ENCODE assay signal across 9 mouse cellular contexts in the genomic region with DNA sequence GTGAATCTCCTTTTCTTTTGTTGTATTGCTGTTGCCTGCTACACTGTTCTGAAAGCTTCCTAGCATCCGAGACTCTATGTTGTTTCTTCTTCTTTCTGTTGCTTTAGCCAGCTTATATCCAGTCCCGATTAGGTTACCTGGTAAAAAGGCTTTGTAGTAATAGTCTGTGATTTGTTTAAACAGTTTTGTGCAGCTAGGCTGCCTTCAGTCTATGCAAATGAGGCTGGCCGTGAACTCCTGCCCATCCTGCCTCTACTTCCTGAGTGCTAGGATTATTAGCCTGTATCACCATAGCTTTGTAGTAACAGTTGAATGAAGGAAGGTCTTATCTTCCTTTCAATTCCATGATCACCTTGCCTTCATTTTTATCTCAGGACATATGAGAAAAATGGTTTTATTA. TPM values are rescaled to one million over a fixed set of nuclear protein-coding genes. Genes with fewer than 3 reads are reported as not detected.
A peak's percentile ranks its signal among the peaks of the same experiment; 100 is the strongest.
DNase-seq lines count a peak whose midpoint lies in the region; ATAC-seq and TF ChIP-seq lines count a peak whose summit lies in the region.
"Had no signal": no experiment of that assay in that cellular context is flagged by ENCODE, and none has a peak within 500 bp of the region (broad histone marks: within the 10 kb centered on the region; RNA-seq: fewer than 3 reads in every experiment).

No protein-coding gene starts in this region.

- peak overlapping the region; percentile 76; the same call in 1 of the 2 replicates for H3K9ac ChIP-seq in forebrain, embryonic 12.5 days
- no peak overlapping the region for H3K9ac ChIP-seq in limb, embryonic 11.5 days (ENCODE audit: low read length)
- no peak overlapping the region for H3K9ac ChIP-seq in stomach, embryonic 15.5 days

- no peaks in the 10 kb centered on the region for H3K9me3 ChIP-seq in megakaryocyte, embryonic 14.5 days
- no peaks in the 10 kb centered on the region for H3K9me3 ChIP-seq in forebrain, embryonic 12.5 days
- no peaks in the 10 kb centered on the region for H3K9me3 ChIP-seq in limb, embryonic 11.5 days (ENCODE audit: control insufficient read depth, low read length)
- no peaks in the 10 kb centered on the region for H3K9me3 ChIP-seq in stomach, embryonic 15.5 days

- peaks cover 23% of the 10 kb centered on the region for H3K4me1 ChIP-seq in megakaryocyte, embryonic 14.5 days
- H3K4me1 ChIP-seq in forebrain, embryonic 12.5 days, result peaks cover 14% of the 10 kb centered on the region
- H3K4me1 ChIP-seq in limb, embryonic 11.5 days (ENCODE audit: control insufficient read depth, insufficient read depth, low read length), result peaks cover 10% of the 10 kb centered on the region
- peaks cover 10% of the 10 kb centered on the region; the same call in 1 of the 2 replicates for H3K4me1 ChIP-seq in stomach, embryonic 15.5 days

- no peak overlapping the region for H3K27ac ChIP-seq in forebrain, embryonic 12.5 days
- no peak overlapping the region for H3K27ac ChIP-seq in limb, embryonic 11.5 days (replicated peaks; ENCODE audit: low read depth, low read length)
- H3K27ac ChIP-seq in stomach, embryonic 15.5 days, result no peak overlapping the region
- H3K27ac ChIP-seq in gastrocnemius, adult 2 months, result no peak overlapping the region

- no peak for DNase-seq in limb, embryonic 11.5 days (ENCODE audit: low spot score)
- no peak for DNase-seq in layer of hippocampus, postnatal 10 days (ENCODE audit: low spot score in 2 of 2)
- DNase-seq in urinary bladder, postnatal 10 days (ENCODE audit: low spot score), result no peak
- no peak for DNase-seq in gastrocnemius, adult 2 months
- DNase-seq: gastrocnemius, postnatal 10 days had no signal

- H3K4me3 ChIP-seq in megakaryocyte, embryonic 14.5 days (replicated peaks), result peak overlapping the region; percentile 80
- H3K4me3 ChIP-seq in forebrain, embryonic 12.5 days (replicated peaks), result peak overlapping the region; percentile 62
- H3K4me3 ChIP-seq in limb, embryonic 11.5 days (ENCODE audit: low read depth, low read length), result peak overlapping the region; percentile 60
- peak overlapping the region; percentile 82 for H3K4me3 ChIP-seq in stomach, embryonic 15.5 days (replicated peaks)
- H3K4me3 ChIP-seq in gastrocnemius, adult 2 months, result no peak overlapping the region

- H3K36me3 ChIP-seq in megakaryocyte, embryonic 14.5 days (replicated peaks; ENCODE audit: low read length), result peaks cover 41% of the 10 kb centered on the region
- peaks cover 37% of the 10 kb centered on the region for H3K36me3 ChIP-seq in forebrain, embryonic 12.5 days (replicated peaks)
- H3K36me3 ChIP-seq in limb, embryonic 11.5 days (ENCODE audit: control insufficient read depth, insufficient read depth, low read length), result peaks cover 6% of the 10 kb centered on the region; the same call in 1 of the 2 replicates
- peaks cover 10% of the 10 kb centered on the region for H3K36me3 ChIP-seq in stomach, embryonic 15.5 days

- H3K27me3 ChIP-seq in megakaryocyte, embryonic 14.5 days (replicated peaks), result peaks cover 7% of the 10 kb centered on the region
- 0 out of 2 replicates have a peak, but pooled peaks cover 3% of the 10 kb centered on the region for H3K27me3 ChIP-seq in forebrain, embryonic 12.5 days
- H3K27me3 ChIP-seq in limb, embryonic 11.5 days (ENCODE audit: control insufficient read depth, insufficient read depth, low read length), result no peaks in the 10 kb centered on the region
- no peaks in the 10 kb centered on the region for H3K27me3 ChIP-seq in stomach, embryonic 15.5 days (replicated peaks)

- 47% methylated on average over 3 of the region's 3 CpGs for WGBS in forebrain, embryonic 12.5 days
- WGBS in limb, embryonic 11.5 days, result 59% methylated on average over 3 of the region's 3 CpGs
- 45% methylated on average over 3 of the region's 3 CpGs for WGBS in stomach, embryonic 15.5 days

- no peak for ATAC-seq in megakaryocyte, adult 5-6 weeks (ENCODE audit: poor library complexity, severe bottlenecking)
- ATAC-seq in forebrain, embryonic 12.5 days (ENCODE audit: low FRiP score), result no peak
- no peak for ATAC-seq in limb, embryonic 11.5 days (ENCODE audit: insufficient number of reproducible peaks, low FRiP score, low TSS enrichment, low read depth)
- no peak for ATAC-seq in stomach, embryonic 15.5 days (ENCODE audit: insufficient read depth, low FRiP score, low read depth)

- intact Hi-C loops in gastrocnemius, adult 2 months (cut with DNase I), result no loop called here

- H3K4me2 ChIP-seq in forebrain, embryonic 12.5 days, result peak overlapping the region; percentile 63
- peak overlapping the region; percentile 65 for H3K4me2 ChIP-seq in limb, embryonic 11.5 days (ENCODE audit: low read depth, severe bottlenecking)
- H3K4me2 ChIP-seq in stomach, embryonic 15.5 days, result peak overlapping the region; percentile 69

- TF ChIP-seq CTCF in gastrocnemius, adult 2 months (IDR thresholded peaks at IDR 0.05), result no peak

RNA-seq across cellular contexts. Expression of gene Cep55, which starts 1.5 kb away (rescaled TPM):
- polyA plus RNA-seq in megakaryocyte, embryonic 14.5 days (2012; ENCODE audit: insufficient read depth, low replicate concordance), result 3.4 TPM in 1 of 2 replicates, not detected in the other
- total RNA-seq in megakaryocyte, adult 5-6 weeks (2015), result 50.9 and 59.7 TPM in 2 replicates
- 68.9 and 80.2 TPM in 2 replicates for total RNA-seq in megakaryocyte, adult 5-6 weeks (2017)
- polyA plus RNA-seq in forebrain, embryonic 12.5 days (2016; fragmentation: Nextera tagmentation; extraction: Ambion mirVana), result 52.9 and 54.7 TPM in 2 replicates
- 34.9 and 38.9 TPM in 2 replicates for polyA plus RNA-seq in limb, embryonic 11.5 days (2014; fragmentation: Nextera tagmentation; extraction: Ambion mirVana)
- 25.9 and 26.7 TPM in 2 replicates for polyA plus RNA-seq in stomach, embryonic 15.5 days (2015; fragmentation: Nextera tagmentation; extraction: Ambion mirVana)
- 1 to 10 TPM; 1.9 to 2.1 TPM for total RNA-seq in layer of hippocampus, postnatal 10 days (2021)
- not detected for total RNA-seq in gastrocnemius, adult 2 months (2021)

RNA-seq across cellular contexts. Expression of gene Myof, which starts 12.9 kb away (rescaled TPM):
- 6.2 TPM in 1 of 2 replicates, not detected in the other for polyA plus RNA-seq in megakaryocyte, embryonic 14.5 days (2012; ENCODE audit: insufficient read depth, low replicate concordance)
- 11.1 and 12.2 TPM in 2 replicates for total RNA-seq in megakaryocyte, adult 5-6 weeks (2015)
- 6.0 and 9.0 TPM in 2 replicates for total RNA-seq in megakaryocyte, adult 5-6 weeks (2017)
- polyA plus RNA-seq in forebrain, embryonic 12.5 days (2016; fragmentation: Nextera tagmentation; extraction: Ambion mirVana), result 2.1 and 2.9 TPM in 2 replicates
- 3.1 and 4.0 TPM in 2 replicates for polyA plus RNA-seq in limb, embryonic 11.5 days (2014; fragmentation: Nextera tagmentation; extraction: Ambion mirVana)
- 14.1 and 15.9 TPM in 2 replicates for polyA plus RNA-seq in stomach, embryonic 15.5 days (2015; fragmentation: Nextera tagmentation; extraction: Ambion mirVana)
- total RNA-seq in layer of hippocampus, postnatal 10 days (2021), result 1 to 10 TPM; 6.6 to 8.0 TPM
- total RNA-seq in gastrocnemius, adult 2 months (2021), result 1 to 10 TPM; 4.7 to 6.4 TPM

RNA-seq across cellular contexts. Expression of gene Ffar4, which starts 40.6 kb away (rescaled TPM):
- not detected in 2 replicates for polyA plus RNA-seq in megakaryocyte, embryonic 14.5 days (2012; ENCODE audit: insufficient read depth, low replicate concordance)
- 0.23 and 0.96 TPM in 2 replicates for total RNA-seq in megakaryocyte, adult 5-6 weeks (2015)
- total RNA-seq in megakaryocyte, adult 5-6 weeks (2017), result 0.73 and 0.81 TPM in 2 replicates
- polyA plus RNA-seq in forebrain, embryonic 12.5 days (2016; fragmentation: Nextera tagmentation; extraction: Ambion mirVana), result not detected in 2 replicates
- polyA plus RNA-seq in limb, embryonic 11.5 days (2014; fragmentation: Nextera tagmentation; extraction: Ambion mirVana), result 0.31 and 0.72 TPM in 2 replicates
- polyA plus RNA-seq in stomach, embryonic 15.5 days (2015; fragmentation: Nextera tagmentation; extraction: Ambion mirVana), result 5.3 and 7.0 TPM in 2 replicates
- total RNA-seq in layer of hippocampus, postnatal 10 days (2021), result not detected
- total RNA-seq in gastrocnemius, adult 2 months (2021), result not detected
